Mouse (Mus musculus) CD4-positive, CD25-positive, alpha-beta regulatory T cell, adult 2 months (primary cell): Measurements from ENCODE around the gene Rora.

Experiments
- DNase-seq: peaks from one replicate; pipeline ENCODE4 v3.0.0-alpha.2; 2012; ENCODE audit warnings: low read depth, low spot score

Gene Rora

DNA sequence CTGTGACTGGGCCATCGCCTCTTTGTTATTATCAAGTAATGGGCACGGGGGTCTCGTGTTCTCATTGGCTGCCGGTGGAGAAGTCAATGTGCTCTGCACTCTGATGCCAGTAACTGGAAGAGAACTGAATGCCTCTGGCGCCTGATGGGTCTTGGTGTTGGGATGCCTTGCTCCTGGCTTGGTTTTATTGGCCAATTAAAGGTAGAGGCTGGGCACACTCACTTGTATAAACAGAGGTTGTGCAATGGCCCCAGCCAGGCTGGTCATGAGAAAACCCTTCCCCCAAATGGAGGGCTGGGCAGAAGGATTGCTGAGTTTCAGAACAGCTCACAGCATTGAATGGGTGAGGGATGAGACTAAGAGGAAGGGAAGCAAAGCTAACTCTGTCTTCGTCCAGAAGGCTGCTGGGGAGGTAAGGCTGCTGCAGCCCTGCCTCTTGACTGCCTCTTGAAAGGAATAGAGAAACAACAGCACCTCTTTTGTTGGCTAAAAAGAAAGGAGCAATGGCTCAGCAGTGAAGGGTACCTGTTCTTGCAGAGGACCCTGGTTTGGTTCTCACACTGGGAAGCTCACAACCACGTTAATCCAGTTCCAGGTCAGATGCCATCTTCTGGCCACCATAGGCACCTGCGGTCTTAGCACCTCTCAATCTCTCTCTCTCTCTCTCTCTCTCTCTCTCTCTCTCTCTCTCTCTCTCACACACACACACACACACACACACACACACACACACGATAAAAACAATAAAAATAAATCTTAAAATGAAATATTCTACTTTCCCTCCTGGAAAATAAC is 653.3 kb downstream of the Rora start:
- peak; percentile 67 for DNase-seq

GRCm38 (mm10) chr9:69307974-69308373 is 654.4 kb downstream of the Rora start:
- DNase-seq, result no peak

DNA sequence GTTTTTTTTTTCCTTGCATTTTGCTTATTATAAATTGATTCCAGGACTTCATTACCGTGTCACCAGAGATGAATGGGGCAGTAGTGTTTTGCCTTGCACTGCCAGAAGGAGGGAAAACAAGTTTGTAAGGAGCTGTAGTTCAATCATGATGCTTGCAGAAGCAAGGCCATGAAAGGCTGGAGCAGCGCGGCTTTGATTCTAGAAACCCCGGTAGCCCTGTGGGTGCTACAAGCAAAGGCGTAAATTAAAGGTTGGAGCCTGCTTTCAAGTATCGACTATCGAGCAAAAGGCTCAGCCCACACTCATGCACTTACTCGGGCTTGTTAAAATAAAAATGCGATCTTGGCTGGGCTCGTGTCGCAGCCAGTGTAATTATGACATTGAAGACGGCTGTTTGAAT is 656.9 kb downstream of the Rora start:
- DNase-seq, result no peak

- DNase-seq, result no peak
Observed at GRCm38 (mm10) chr9:69313297-69313696, 659.7 kb downstream of the Rora start.

GRCm38 (mm10) chr9:69314451-69315210 is 661.0 kb downstream of the Rora start:
- DNase-seq, result peak; percentile 52

- DNase-seq, result no peak
Observed at GRCm38 (mm10) chr9:69317527-69318115, 664.0 kb downstream of the Rora start.

- no peak for DNase-seq
Observed at GRCm38 (mm10) chr9:69319434-69319833, 665.8 kb downstream of the Rora start.

DNA sequence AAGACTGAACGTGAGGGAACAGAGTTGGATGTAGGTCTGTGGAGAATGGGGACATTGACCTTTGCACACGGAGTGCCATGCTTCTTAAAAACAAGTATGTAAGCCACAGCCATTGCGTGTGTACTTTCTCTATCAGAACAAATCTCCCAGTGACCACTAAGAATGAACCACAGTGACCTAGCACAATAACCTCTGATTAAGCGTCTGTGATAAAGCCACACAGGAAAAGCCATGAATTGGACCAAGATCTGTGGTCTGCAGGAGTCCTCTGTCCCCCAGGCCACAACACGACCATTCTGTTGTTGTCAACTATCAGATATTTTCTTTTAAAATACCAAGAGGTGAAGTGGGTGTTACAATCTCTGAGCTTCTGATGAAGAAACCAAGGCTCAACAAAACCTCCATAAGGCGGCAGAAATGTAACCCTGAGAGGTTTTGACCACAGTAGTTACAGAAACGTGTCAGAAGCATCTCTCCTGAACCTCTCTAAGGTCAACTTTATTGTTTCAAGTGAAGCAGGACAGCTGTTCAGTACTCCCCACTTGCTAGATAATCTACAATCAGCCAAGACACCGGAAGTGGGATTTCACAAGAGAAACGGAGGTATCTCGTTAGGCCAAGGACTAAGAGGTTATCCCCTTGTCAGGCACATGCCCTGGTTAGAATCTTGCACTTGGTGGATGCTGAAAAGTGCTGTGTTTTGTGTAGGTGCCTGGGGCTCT is 666.5 kb downstream of the Rora start:
- DNase-seq, result peak; percentile 33

- DNase-seq, result no peak
Observed at GRCm38 (mm10) chr9:69320635-69321027, 667.0 kb downstream of the Rora start.

GRCm38 (mm10) chr9:69321956-69322355 is 668.4 kb downstream of the Rora start:
- DNase-seq, result no peak

DNA sequence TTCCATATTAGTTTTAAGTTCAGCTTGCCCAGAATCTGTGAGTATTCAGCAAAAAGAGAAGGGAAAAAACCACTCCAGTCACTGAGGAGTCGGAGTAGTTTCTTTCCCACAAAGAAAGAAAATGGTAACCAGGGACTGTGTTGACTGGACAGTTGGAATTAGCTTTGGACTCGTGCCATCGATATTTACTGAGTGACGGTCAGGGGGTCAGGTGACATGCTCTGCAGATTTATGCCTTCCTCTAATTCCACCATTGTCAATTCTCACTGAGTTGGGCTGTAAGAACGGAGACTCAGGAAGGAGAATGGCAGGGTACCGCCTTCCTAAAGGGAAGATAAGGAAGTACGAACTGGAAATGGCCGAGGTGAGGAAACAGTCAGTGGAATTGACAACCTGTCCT is 670.2 kb downstream of the Rora start:
- no peak for DNase-seq

- DNase-seq, result no peak
Observed at GRCm38 (mm10) chr9:69327077-69327476, 673.5 kb downstream of the Rora start.

- no peak for DNase-seq
Observed at GRCm38 (mm10) chr9:69327591-69327990, 674.0 kb downstream of the Rora start.

- DNase-seq, result no peak
Observed at GRCm38 (mm10) chr9:69331790-69332189, 678.2 kb downstream of the Rora start.

GRCm38 (mm10) chr9:69332802-69333568 is 679.4 kb downstream of the Rora start:
- no peak for DNase-seq

- DNase-seq, result no peak
Observed at GRCm38 (mm10) chr9:69333654-69334053, 680.1 kb downstream of the Rora start.

DNA sequence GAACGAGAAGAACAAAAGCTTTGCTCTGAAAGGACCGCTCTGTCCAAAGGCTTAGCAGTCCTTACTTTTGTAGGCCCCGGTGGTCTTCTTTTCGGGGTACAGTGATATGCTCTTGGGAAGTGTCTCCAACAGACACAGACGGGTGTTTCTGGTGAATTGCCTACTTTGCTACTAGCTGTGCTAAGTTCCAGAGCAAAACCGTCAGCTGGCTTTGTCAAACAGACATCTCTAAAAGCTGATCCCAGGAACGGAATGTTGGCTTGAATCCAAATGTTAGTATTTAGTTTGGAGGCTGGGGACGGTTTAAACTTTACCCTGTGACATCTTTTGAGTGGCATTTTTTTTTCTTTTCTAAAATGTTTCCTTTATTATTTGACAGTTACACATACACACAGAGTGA is 680.5 kb downstream of the Rora start:
- no peak for DNase-seq

GRCm38 (mm10) chr9:69336063-69336462 is 682.5 kb downstream of the Rora start:
- DNase-seq, result peak; percentile 60

GRCm38 (mm10) chr9:69339199-69339598 is 685.6 kb downstream of the Rora start:
- DNase-seq, result no peak

DNA sequence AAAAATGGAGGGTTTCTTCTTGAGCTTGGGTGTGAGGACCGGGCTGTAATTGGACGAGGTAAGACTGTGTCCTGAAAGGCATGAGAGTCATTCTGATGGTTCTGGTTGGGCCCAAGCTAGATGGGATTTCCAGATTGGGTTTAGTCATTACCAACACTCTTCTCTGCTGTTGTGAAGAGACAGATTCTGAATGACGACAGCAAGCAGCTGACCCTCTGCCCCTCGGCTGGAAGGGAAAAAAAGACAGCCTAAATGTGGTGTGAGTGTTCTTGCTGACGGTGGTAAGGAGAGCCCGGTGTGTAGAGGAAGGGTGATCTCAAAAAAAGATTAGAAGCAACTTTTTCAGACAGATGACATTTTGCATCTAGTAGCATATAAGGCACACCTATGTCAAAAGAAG is 686.2 kb downstream of the Rora start:
- DNase-seq, result peak; percentile 51

- peak; percentile 62 for DNase-seq
Observed at GRCm38 (mm10) chr9:69340421-69340820, 686.8 kb downstream of the Rora start.
